Mouse (Mus musculus) heart, postnatal 0 days (tissue): Measurements from ENCODE around the gene Map1lc3b. TPM values are rescaled to one million over a fixed set of nuclear protein-coding genes. Genes with fewer than 3 reads are reported as not detected.

Experiments used
- ATAC-seq: fragments of 200-750 bp; cut with Nextera tagmentation; 2 replicates; pipeline ENCODE4 v1.8.0; 2017; ENCODE audit warnings: low read depth, moderate number of reproducible peaks, moderate library complexity; ENCODE audit not compliant: insufficient read depth
- DNase-seq: peaks from one replicate; pipeline ENCODE4 v3.0.0-alpha.2; 2016; ENCODE audit warnings: low spot score
- H3K27ac ChIP-seq: fragments of 300-500 bp; sonication (generic); 2 replicates; pipeline ENCODE4 v1.5.1; 2014; ENCODE audit warnings: low read depth, mild to moderate bottlenecking
- H3K27me3 ChIP-seq: fragments of 300-500 bp; sonication (generic); 2 replicates; pipeline ENCODE4 v1.6.1; 2014; ENCODE audit warnings: low read length, mixed read lengths; ENCODE audit not compliant: control insufficient read depth, insufficient read depth
- H3K36me3 ChIP-seq: fragments of 300-500 bp; sonication (generic); replicated peaks from 2 replicates; pipeline ENCODE4 v1.6.1; 2014; ENCODE audit warnings: low read length, mixed read lengths; ENCODE audit not compliant: control insufficient read depth, insufficient read depth
- H3K4me1 ChIP-seq: fragments of 300-500 bp; sonication (generic); 2 replicates; pipeline ENCODE4 v1.6.1; 2014; ENCODE audit warnings: antibody characterized with exemption; ENCODE audit not compliant: control insufficient read depth, insufficient read depth
- H3K4me2 ChIP-seq: fragments of 300-500 bp; sonication (generic); 2 replicates; pipeline ENCODE4 v1.6.1; 2014; ENCODE audit warnings: low read depth, mild to moderate bottlenecking, low read length, moderate library complexity
- H3K4me3 ChIP-seq: fragments of 300-500 bp; sonication (generic); 2 replicates; pipeline ENCODE4 v1.5.1; 2014; ENCODE audit warnings: low read depth, low read length
- H3K9ac ChIP-seq: fragments of 300-500 bp; sonication (generic); replicated peaks from 2 replicates; pipeline ENCODE4 v1.6.1; 2014; ENCODE audit warnings: low read depth, low read length, mixed read lengths
- H3K9me3 ChIP-seq: fragments of 300-500 bp; sonication (generic); replicated peaks from 2 replicates; pipeline ENCODE4 v1.6.1; 2016; ENCODE audit warnings: low read length; ENCODE audit not compliant: control insufficient read depth
- CTCF ChIP-seq: IDR thresholded peaks from 2 replicates; pipeline ENCODE4 v1.5.1; 2016; ENCODE audit warnings: antibody characterized with exemption, control low read depth, low read depth
- EP300 ChIP-seq: IDR thresholded peaks from 2 replicates; pipeline ENCODE4 v1.6.1; 2016; ENCODE audit warnings: antibody characterized with exemption, low read depth
- WGBS: fragments of 180-500 bp; shearing (Covaris S2); extraction: QIAGEN DNeasy Blood & Tissue Kit; methylation state at CpG from one replicate; pipeline ENCODE4 v1.1.7; 2014; 5-methylcytosine and 5-hydroxymethylcytosine counted together
- polyA plus RNA-seq: library from polyadenylated mRNA; unstranded; fragments of >200 nt; fragmentation: Nextera tagmentation; extraction: Ambion mirVana; gene quantifications from 2 replicates; pipeline ENCODE4 v1.2.1, GENCODE M21; 2015
- total RNA-seq: library from RNA; depleted of rRNA; stranded (reverse); fragments of >200 nt; gene quantifications from 2 replicates; pipeline ENCODE4 v1.2.3, GENCODE M21; 2014; ENCODE audit warnings: low replicate concordance

Gene Map1lc3b
- total and polyA plus RNA-seq, 2 experiments from 2014 or later, result 186 to 313 TPM

- no peaks in the 10 kb centered on the region for H3K4me1 ChIP-seq
- peak; percentile 75 for ATAC-seq
- H3K9me3 ChIP-seq, result no peaks in the 10 kb centered on the region
- H3K27me3 ChIP-seq, result no peaks in the 10 kb centered on the region
- H3K9ac ChIP-seq, result no peak overlapping the region
- no peak overlapping the region for H3K4me2 ChIP-seq
- peak; percentile 92 for TF ChIP-seq CTCF
- no peak for TF ChIP-seq EP300
- 22% methylated on average over 7 of the region's 7 CpGs for WGBS
- peaks cover 72% of the 10 kb centered on the region for H3K36me3 ChIP-seq
- no peak overlapping the region for H3K27ac ChIP-seq
- H3K4me3 ChIP-seq, result no peak overlapping the region
- peak; percentile 84 for DNase-seq
Observed at GRCm38 (mm10) chr8:121598892-121599291, 8.7 kb downstream of the Map1lc3b start.

- no peaks in the 10 kb centered on the region for H3K9me3 ChIP-seq
- no peaks in the 10 kb centered on the region for H3K4me1 ChIP-seq
- no peaks in the 10 kb centered on the region for H3K27me3 ChIP-seq
- no peak overlapping the region for H3K27ac ChIP-seq
- peaks cover 72% of the 10 kb centered on the region for H3K36me3 ChIP-seq
- TF ChIP-seq EP300 (no peak), CTCF (no peak)
- no peak overlapping the region for H3K4me2 ChIP-seq
- DNase-seq, result no peak
- H3K9ac ChIP-seq, result no peak overlapping the region
- WGBS, result 85% methylated on average over 14 of the region's 14 CpGs
- no peak for ATAC-seq
- no peak overlapping the region for H3K4me3 ChIP-seq
Observed at GRCm38 (mm10) chr8:121599842-121600241, 9.7 kb downstream of the Map1lc3b start.

GRCm38 (mm10) chr8:121602411-121602810, 12.2 kb downstream of the Map1lc3b start:
- no peaks in the 10 kb centered on the region for H3K27me3 ChIP-seq
- no peak overlapping the region for H3K4me2 ChIP-seq
- H3K4me3 ChIP-seq, result no peak overlapping the region
- no peaks in the 10 kb centered on the region for H3K4me1 ChIP-seq
- WGBS, result 93% methylated on average over 12 of the region's 12 CpGs
- TF ChIP-seq EP300 (no peak), CTCF (no peak)
- no peaks in the 10 kb centered on the region for H3K9me3 ChIP-seq
- H3K27ac ChIP-seq, result no peak overlapping the region
- DNase-seq (no peak), ATAC-seq (no peak)
- no peak overlapping the region for H3K9ac ChIP-seq
- H3K36me3 ChIP-seq, result peaks cover 73% of the 10 kb centered on the region

GRCm38 (mm10) chr8:121602860-121603259, 12.7 kb downstream of the Map1lc3b start:
- Histone ChIP-seq H3K4me3 (no peak overlapping the region), H3K27me3 (no peaks in the 10 kb centered on the region), H3K9ac (no peak overlapping the region), H3K4me2 (no peak overlapping the region), H3K4me1 (no peaks in the 10 kb centered on the region), H3K36me3 (peaks cover 72% of the 10 kb centered on the region), H3K9me3 (no peaks in the 10 kb centered on the region), H3K27ac (no peak overlapping the region)
- WGBS, result 31% methylated on average over 3 of the region's 3 CpGs
- ATAC-seq, result peak; percentile 55
- peak; percentile 45 for DNase-seq
- TF ChIP-seq CTCF (peak; percentile 80), EP300 (no peak)

GRCm38 (mm10) chr8:121603801-121604200, 13.6 kb downstream of the Map1lc3b start:
- Histone ChIP-seq H3K4me2 (no peak overlapping the region), H3K9me3 (no peaks in the 10 kb centered on the region), H3K27me3 (no peaks in the 10 kb centered on the region), H3K9ac (no peak overlapping the region), H3K27ac (no peak overlapping the region), H3K4me1 (no peaks in the 10 kb centered on the region), H3K36me3 (peaks cover 76% of the 10 kb centered on the region), H3K4me3 (no peak overlapping the region)
- DNase-seq, result no peak
- TF ChIP-seq CTCF, result no peak
- no peak for TF ChIP-seq EP300
- 94% methylated on average over 12 of the region's 12 CpGs for WGBS
- ATAC-seq, result no peak

- H3K36me3 ChIP-seq, result peaks cover 67% of the 10 kb centered on the region
- WGBS, result 84% methylated on average over 5 of the region's 5 CpGs
- no peak overlapping the region for H3K27ac ChIP-seq
- H3K27me3 ChIP-seq, result no peaks in the 10 kb centered on the region
- H3K9ac ChIP-seq, result no peak overlapping the region
- H3K4me2 ChIP-seq, result no peak overlapping the region
- no peak overlapping the region for H3K4me3 ChIP-seq
- peak; percentile 60 for TF ChIP-seq CTCF
- TF ChIP-seq EP300, result no peak
- H3K9me3 ChIP-seq, result no peaks in the 10 kb centered on the region
- H3K4me1 ChIP-seq, result no peaks in the 10 kb centered on the region
- ATAC-seq (no peak), DNase-seq (no peak)
Observed at GRCm38 (mm10) chr8:121607661-121608060, 17.5 kb downstream of the Map1lc3b start.
